8 mouse cellular contexts compared by ENCODE assay signal in genomic region chr2:118373572-118374279, GRCm38 (mm10). TPM values are rescaled to one million over a fixed set of nuclear protein-coding genes. Genes with fewer than 3 reads are reported as not detected.
DNase-seq lines count a peak whose midpoint lies in the region.

No protein-coding gene starts in this region.

- H3K27ac ChIP-seq in embryonic facial prominence, embryonic 10.5 days (replicated peaks), result peak overlapping the region; percentile 72

- intact Hi-C loops in left cerebral cortex, postnatal 36 days (cut with DNase I), result loop anchor here (5.0 kb wide), 1 partner anchor 69 kb away; no protein-coding TSS in a partner anchor

- 3% methylated on average over 43 of the region's 43 CpGs for WGBS in embryonic facial prominence, embryonic 10.5 days

- no peaks in the 10 kb centered on the region for H3K9me3 ChIP-seq in embryonic facial prominence, embryonic 10.5 days

- H3K4me3 ChIP-seq in embryonic facial prominence, embryonic 10.5 days, result peak overlapping the region; percentile 63

- no peaks in the 10 kb centered on the region for H3K36me3 ChIP-seq in embryonic facial prominence, embryonic 10.5 days (replicated peaks)

- peaks cover 77% of the 10 kb centered on the region for H3K27me3 ChIP-seq in embryonic facial prominence, embryonic 10.5 days (replicated peaks; ENCODE audit: low read depth, poor library complexity, severe bottlenecking)

- peaks cover 18% of the 10 kb centered on the region for H3K4me1 ChIP-seq in embryonic facial prominence, embryonic 10.5 days

- DNase-seq in adrenal gland, postnatal 14 days, result peak; percentile 87
- peak; percentile 90 for DNase-seq in embryonic facial prominence, embryonic 10.5 days (ENCODE audit: low spot score)
- peak; percentile 39 to 54 for DNase-seq in heart, adult 18-20 months
- peak; percentile 49 for DNase-seq in kidney, adult 11 months
- peak; percentile 89 to 91 for DNase-seq in left cerebral cortex, postnatal 36 days (ENCODE audit: low spot score in 2 of 2)
- peak; percentile 78 for DNase-seq in mesoderm, embryonic 11.5 days (ENCODE audit: low read depth, low spot score)
- peak; percentile 88 for DNase-seq in right cerebral cortex, postnatal 25 days
- peak; percentile 70 to 74 for DNase-seq in urinary bladder, postnatal 4 days (ENCODE audit: low spot score in 2 of 2)

RNA-seq across cellular contexts. Expression of gene Gpr176, which starts 0.5 kb away (rescaled TPM):
- 2.4 and 2.6 TPM in 2 replicates for total RNA-seq in adrenal gland, postnatal 14 days (2021)
- 0.16 and 0.17 TPM in 2 replicates for polyA plus RNA-seq in embryonic facial prominence, embryonic 10.5 days (2016; fragmentation: Nextera tagmentation; extraction: Ambion mirVana)
- under 1 TPM in 1 of 2 experiments, not detected in 1; 0.07 TPM for total RNA-seq in heart, adult 18-20 months (2021)
- 10 to 100 TPM in 1 of 2 experiments, 1 to 10 TPM in 1; 8.4 to 10.6 TPM for total RNA-seq in left cerebral cortex, postnatal 36 days (2021)

RNA-seq across cellular contexts. Expression of gene Eif2ak4, which starts 14.7 kb away (rescaled TPM):
- 16.6 and 17.2 TPM in 2 replicates for total RNA-seq in adrenal gland, postnatal 14 days (2021)
- polyA plus RNA-seq in embryonic facial prominence, embryonic 10.5 days (2016; fragmentation: Nextera tagmentation; extraction: Ambion mirVana), result 13.9 and 14.4 TPM in 2 replicates
- total RNA-seq in heart, adult 18-20 months (2021), result 1 to 10 TPM; 5.1 to 7.3 TPM
- total RNA-seq in left cerebral cortex, postnatal 36 days (2021), result 10 to 100 TPM; 18.1 to 24.8 TPM

Comparison
In these comparisons a context has a peak if more than half of its experiments do, and no peak if none do; other contexts are left out.
1. Peak in every context shown above with its lines: DNase-seq, H3K4me3 ChIP-seq and H3K27ac ChIP-seq.